Mouse (Mus musculus) hindbrain, postnatal 0 days (tissue): ENCODE measurements around the gene Spata6. TPM values are rescaled to one million over a fixed set of nuclear protein-coding genes. Genes with fewer than 3 reads are reported as not detected.

Experiments used
- ATAC-seq: fragments of 200-750 bp; cut with Nextera tagmentation; 2 replicates; pipeline ENCODE4 v1.8.0; 2017; ENCODE audit warnings: mild to moderate bottlenecking, moderate TSS enrichment, moderate library complexity
- DNase-seq: peaks from one replicate; pipeline ENCODE4 v3.0.0-alpha.2; 2015; ENCODE audit warnings: low spot score
- H3K27ac ChIP-seq: fragments of 300-500 bp; sonication (generic); 2 replicates; pipeline ENCODE4 v1.5.1; 2014; ENCODE audit warnings: mild to moderate bottlenecking
- H3K27me3 ChIP-seq: fragments of 300-500 bp; sonication (generic); 2 replicates; pipeline ENCODE4 v1.6.1; 2014; ENCODE audit warnings: low read length, mixed read lengths; ENCODE audit not compliant: insufficient read depth
- H3K36me3 ChIP-seq: fragments of 300-500 bp; sonication (generic); 2 replicates; pipeline ENCODE4 v1.6.1; 2014; ENCODE audit warnings: low read length, mixed read lengths; ENCODE audit not compliant: insufficient read depth
- H3K4me1 ChIP-seq: fragments of 300-500 bp; sonication (generic); 2 replicates; pipeline ENCODE4 v1.6.1; 2014; ENCODE audit warnings: antibody characterized with exemption, low read length, mixed read lengths; ENCODE audit not compliant: insufficient read depth
- H3K4me2 ChIP-seq: fragments of 300-500 bp; sonication (generic); 2 replicates; pipeline ENCODE4 v1.6.1; 2014; ENCODE audit warnings: low read depth, mild to moderate bottlenecking, low read length, moderate library complexity, mixed read lengths
- H3K4me3 ChIP-seq: fragments of 300-500 bp; sonication (generic); 2 replicates; pipeline ENCODE4 v1.5.1; 2014; ENCODE audit warnings: low read length
- H3K9ac ChIP-seq: fragments of 300-500 bp; sonication (generic); replicated peaks from 2 replicates; pipeline ENCODE4 v1.6.1; 2014; ENCODE audit warnings: mild to moderate bottlenecking, low read length, moderate library complexity, mixed read lengths
- H3K9me3 ChIP-seq: fragments of 300-500 bp; sonication (generic); 2 replicates; pipeline ENCODE4 v1.6.1; 2016; ENCODE audit warnings: low read length, mixed read lengths
- CTCF ChIP-seq: IDR thresholded peaks from 2 replicates; pipeline ENCODE4 v1.5.1; 2016; ENCODE audit warnings: antibody characterized with exemption, control low read depth, low read depth
- WGBS: fragments of 180-500 bp; shearing (Covaris S2); extraction: QIAGEN DNeasy Blood & Tissue Kit; methylation state at CpG from one replicate; pipeline ENCODE4 v1.1.7; 2014; 5-methylcytosine and 5-hydroxymethylcytosine counted together
- polyA plus RNA-seq: library from polyadenylated mRNA; unstranded; fragments of >200 nt; fragmentation: Nextera tagmentation; extraction: Ambion mirVana; gene quantifications from 2 replicates; pipeline ENCODE4 v1.2.1, GENCODE M21; 2015
- total RNA-seq: library from RNA; depleted of rRNA; stranded (reverse); fragments of >200 nt; gene quantifications from 2 replicates; pipeline ENCODE4 v1.2.3, GENCODE M21; 2014

Gene Spata6
- total and polyA plus RNA-seq, 2 experiments from 2014 or later, result 11.9 to 21.2 TPM

GRCm38 (mm10) chr4:111704975-111705374 lies 14.8 kb upstream of the Spata6 start:
- Histone ChIP-seq H3K9ac (no peak overlapping the region), H3K4me1 (no peaks in the 10 kb centered on the region), H3K9me3 (no peaks in the 10 kb centered on the region), H3K36me3 (no peaks in the 10 kb centered on the region), H3K27ac (no peak overlapping the region), H3K4me2 (no peak overlapping the region), H3K4me3 (no peak overlapping the region), H3K27me3 (no peaks in the 10 kb centered on the region)
- DNase-seq (no peak), ATAC-seq (no peak)
- WGBS, result 74% methylated on average over 3 of the region's 3 CpGs
- TF ChIP-seq CTCF, result no peak

DNA sequence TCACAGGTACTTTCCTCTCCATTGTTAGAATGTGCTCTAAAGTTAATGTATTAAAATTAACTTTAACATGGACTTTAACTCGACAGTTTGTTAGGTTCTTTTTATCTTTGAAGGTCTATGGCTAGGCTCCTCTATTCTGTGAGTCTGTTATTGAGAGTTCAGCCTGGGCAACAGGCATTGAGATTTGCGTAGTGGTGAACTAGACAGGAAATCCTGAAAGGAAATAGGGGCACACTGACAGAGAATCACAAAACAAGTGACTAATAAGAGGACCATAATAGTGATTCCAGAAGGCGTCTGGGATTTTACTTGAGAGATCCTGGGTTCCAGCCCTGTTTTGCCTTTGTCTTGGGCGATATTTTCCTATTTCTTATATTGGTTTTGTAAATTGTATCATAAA lies 488 bp upstream of the Spata6 start:
- TF ChIP-seq CTCF, result no peak
- Histone ChIP-seq H3K4me2 (peak overlapping the region; percentile 90), H3K9ac (peak overlapping the region; percentile 63; the same call in 1 of the 2 replicates), H3K9me3 (no peaks in the 10 kb centered on the region), H3K36me3 (no peaks in the 10 kb centered on the region), H3K27ac (no peak overlapping the region), H3K4me3 (peak overlapping the region; percentile 86), H3K27me3 (no peaks in the 10 kb centered on the region), H3K4me1 (no peaks in the 10 kb centered on the region)
- no peak for ATAC-seq
- no peak for DNase-seq
- WGBS, result 72% methylated on average over 4 of the region's 4 CpGs

GRCm38 (mm10) chr4:111720662-111721003 lies 849 bp downstream of the Spata6 start:
- Histone ChIP-seq H3K27ac (peak overlapping the region; percentile 66; the same call in 1 of the 2 replicates), H3K36me3 (no peaks in the 10 kb centered on the region), H3K9ac (peak overlapping the region; percentile 63; the same call in 1 of the 2 replicates), H3K4me3 (peak overlapping the region; percentile 86), H3K4me1 (no peaks in the 10 kb centered on the region), H3K4me2 (peak overlapping the region; percentile 90), H3K9me3 (no peaks in the 10 kb centered on the region), H3K27me3 (no peaks in the 10 kb centered on the region)
- DNase-seq, result no peak
- ATAC-seq, result no peak
- WGBS, result 16% methylated on average over 2 of the region's 2 CpGs
- no peak for TF ChIP-seq CTCF

GRCm38 (mm10) chr4:111721121-111721840 lies 1.5 kb downstream of the Spata6 start:
- peak overlapping the region; percentile 63; the same call in 1 of the 2 replicates for H3K9ac ChIP-seq
- peak; percentile 25 for DNase-seq
- WGBS, result 31% methylated on average over 4 of the region's 4 CpGs

GRCm38 (mm10) chr4:111737551-111737950 lies 17.8 kb downstream of the Spata6 start:
- Histone ChIP-seq H3K4me3 (no peak overlapping the region), H3K27ac (no peak overlapping the region), H3K4me1 (no peaks in the 10 kb centered on the region), H3K9ac (no peak overlapping the region), H3K36me3 (no peaks in the 10 kb centered on the region), H3K27me3 (no peaks in the 10 kb centered on the region), H3K9me3 (no peaks in the 10 kb centered on the region), H3K4me2 (no peak overlapping the region)
- no peak for TF ChIP-seq CTCF
- 92% methylated on average over 1 of the region's 1 CpGs for WGBS
- no peak for DNase-seq
- no peak for ATAC-seq

More at GRCm38 (mm10) chr4:111721121-111721840, 1.5 kb downstream of the Spata6 start:
- H3K4me3 ChIP-seq, result peak overlapping the region; percentile 86
- TF ChIP-seq CTCF, result no peak
- no peak for ATAC-seq
- H3K9me3 ChIP-seq, result no peaks in the 10 kb centered on the region
- H3K36me3 ChIP-seq, result no peaks in the 10 kb centered on the region
- H3K4me2 ChIP-seq, result peak overlapping the region; percentile 90
- H3K27me3 ChIP-seq, result no peaks in the 10 kb centered on the region
- peak overlapping the region; percentile 32; the same call in 1 of the 2 replicates for H3K27ac ChIP-seq
- H3K4me1 ChIP-seq, result no peaks in the 10 kb centered on the region

GRCm38 (mm10) chr4:111780533-111780932 lies 60.7 kb downstream of the Spata6 start:
- TF ChIP-seq CTCF, result no peak
- ATAC-seq (no peak), DNase-seq (peak; percentile 7)
- H3K27ac ChIP-seq, result no peak overlapping the region
- H3K4me2 ChIP-seq, result no peak overlapping the region
- H3K27me3 ChIP-seq, result no peaks in the 10 kb centered on the region
- H3K36me3 ChIP-seq, result no peaks in the 10 kb centered on the region
- no peaks in the 10 kb centered on the region for H3K4me1 ChIP-seq
- H3K9me3 ChIP-seq, result no peaks in the 10 kb centered on the region
- WGBS, result 34% methylated on average over 4 of the region's 4 CpGs
- H3K9ac ChIP-seq, result no peak overlapping the region
- H3K4me3 ChIP-seq, result no peak overlapping the region

DNA sequence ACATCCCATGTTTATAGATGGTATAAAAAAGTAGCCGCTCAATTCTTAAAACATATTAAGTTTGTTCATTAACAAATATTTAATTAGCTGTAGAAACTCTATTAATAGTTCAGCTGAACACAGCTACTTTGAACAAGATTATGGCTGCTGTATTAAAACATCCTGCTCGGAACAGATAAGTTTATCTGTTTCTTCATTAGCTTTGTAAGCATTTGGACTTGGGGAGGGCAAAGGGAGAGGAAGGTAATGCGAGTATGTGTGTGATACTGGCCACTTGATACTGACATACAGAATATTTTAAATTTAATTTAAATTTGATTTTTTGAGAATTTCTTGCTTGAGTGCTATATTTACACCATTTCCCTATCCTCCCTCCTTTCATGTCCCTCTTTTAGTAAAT lies 80.1 kb downstream of the Spata6 start:
- Histone ChIP-seq H3K36me3 (no peaks in the 10 kb centered on the region), H3K4me3 (no peak overlapping the region), H3K9me3 (no peaks in the 10 kb centered on the region), H3K4me1 (no peaks in the 10 kb centered on the region), H3K27me3 (no peaks in the 10 kb centered on the region), H3K4me2 (no peak overlapping the region), H3K9ac (no peak overlapping the region), H3K27ac (no peak overlapping the region)
- WGBS, result 92% methylated on average over 3 of the region's 3 CpGs
- ATAC-seq (no peak), DNase-seq (no peak)
- no peak for TF ChIP-seq CTCF
